9 mouse cellular contexts compared by ENCODE assay signal in genomic region chr17:84385696-84386095, GRCm38 (mm10).
DNase-seq lines count a peak whose midpoint lies in the region; ATAC-seq lines count a peak whose summit lies in the region.
"Had no signal": no experiment of that assay in that cellular context is flagged by ENCODE, and none has a peak within 500 bp of the region (broad histone marks: within the 10 kb centered on the region; RNA-seq: fewer than 3 reads in every experiment).

No protein-coding gene starts in this region.

- ATAC-seq in hindbrain, embryonic 14.5 days (ENCODE audit: low FRiP score), result no peak
- peak; percentile 73 for ATAC-seq in inflammation-experienced regulatory T-cells, adult 6 months

- WGBS in hindbrain, embryonic 14.5 days, result 88% methylated on average over 6 of the region's 6 CpGs
- WGBS in hindbrain, embryonic 10.5 days, result 92% methylated on average over 6 of the region's 6 CpGs

- H3K36me3 ChIP-seq in hindbrain, embryonic 14.5 days (replicated peaks; ENCODE audit: control insufficient read depth, insufficient read depth), result peaks cover 27% of the 10 kb centered on the region
- peaks cover 60% of the 10 kb centered on the region for H3K36me3 ChIP-seq in hindbrain, embryonic 10.5 days

- H3K9me3 ChIP-seq in hindbrain, embryonic 14.5 days (ENCODE audit: control insufficient read depth, low read length), result no peaks in the 10 kb centered on the region
- peaks cover 6% of the 10 kb centered on the region; the same call in 1 of the 2 replicates for H3K9me3 ChIP-seq in hindbrain, embryonic 10.5 days
- H3K9me3 ChIP-seq: embryonic facial prominence, embryonic 13.5 days had no signal

- H3K9ac ChIP-seq in hindbrain, embryonic 14.5 days, result no peak overlapping the region
- H3K9ac ChIP-seq: embryonic facial prominence, embryonic 13.5 days had no signal

- H3K27ac ChIP-seq in hindbrain, embryonic 14.5 days, result no peak overlapping the region
- H3K27ac ChIP-seq in hindbrain, embryonic 10.5 days, result no peak overlapping the region
- H3K27ac ChIP-seq: embryonic facial prominence, embryonic 13.5 days had no signal

- no peaks in the 10 kb centered on the region for H3K4me1 ChIP-seq in hindbrain, embryonic 14.5 days (replicated peaks; ENCODE audit: control insufficient read depth, insufficient read depth, low read length)
- H3K4me1 ChIP-seq in hindbrain, embryonic 10.5 days (replicated peaks), result no peaks in the 10 kb centered on the region
- H3K4me1 ChIP-seq: embryonic facial prominence, embryonic 13.5 days had no signal

- H3K27me3 ChIP-seq in hindbrain, embryonic 14.5 days (ENCODE audit: control insufficient read depth, insufficient read depth, low read length), result no peaks in the 10 kb centered on the region
- no peaks in the 10 kb centered on the region for H3K27me3 ChIP-seq in hindbrain, embryonic 10.5 days (ENCODE audit: insufficient read depth, poor library complexity, severe bottlenecking)
- H3K27me3 ChIP-seq: embryonic facial prominence, embryonic 13.5 days had no signal

- H3K4me3 ChIP-seq in hindbrain, embryonic 14.5 days (replicated peaks; ENCODE audit: low read length), result no peak overlapping the region
- H3K4me3 ChIP-seq in hindbrain, embryonic 10.5 days, result no peak overlapping the region
- H3K4me3 ChIP-seq: embryonic facial prominence, embryonic 13.5 days had no signal

- DNase-seq in hindbrain, embryonic 14.5 days (ENCODE audit: low spot score), result peak; percentile 75
- no peak for DNase-seq in hindbrain, embryonic 10.5 days (ENCODE audit: low spot score)
- peak; percentile 39 for DNase-seq in A20 (ENCODE audit: low read depth, low spot score)
- peak; percentile 6 for DNase-seq in MEL-GATA-1-ER (ENCODE audit: extremely low read depth, low read depth)
- no peak for DNase-seq in urinary bladder, adult 2 months (ENCODE audit: low spot score)
- DNase-seq in layer of hippocampus, postnatal 25 days (ENCODE audit: extremely low spot score in 1 of 2, low spot score in 1 of 2), result no peak
- no peak for DNase-seq in kidney, postnatal 25 days

- no peak overlapping the region for H3K4me2 ChIP-seq in hindbrain, embryonic 14.5 days (replicated peaks)
- H3K4me2 ChIP-seq: embryonic facial prominence, embryonic 13.5 days had no signal

Comparison
In these comparisons a context has a peak if more than half of its experiments do, and no peak if none do; other contexts are left out.
1. DNase-seq: peak in hindbrain, embryonic 14.5 days (single experiment), A20 (single experiment) and MEL-GATA-1-ER (single experiment); none in hindbrain, embryonic 10.5 days (single experiment), urinary bladder, adult 2 months (single experiment), layer of hippocampus, postnatal 25 days (0 of 2) and kidney, postnatal 25 days (0 of 2).